Mouse (Mus musculus): Measurements from ENCODE around the gene Cyp24a1. TPM values are rescaled to one million over a fixed set of nuclear protein-coding genes. Genes with fewer than 3 reads are reported as not detected.

Cyp24a1 gene
- not detected in 2 replicates for polyA plus RNA-seq (2012; ENCODE audit: insufficient read depth, insufficient read length, missing spikeins)

- Histone ChIP-seq H3K4me3 (ENCODE audit: insufficient read depth, low read depth, low read length) (no peak within 1 kb of the TSS), H3K4me1 (ENCODE audit: control insufficient read depth, insufficient read depth, insufficient read length, low read length) (no peaks in the 10 kb centered on the region), H3K27ac (replicated peaks; ENCODE audit: low read depth, low read length) (no peak within 1 kb of the TSS)
Measured at GRCm38 (mm10) chr2:170497091-170497566, at the start of gene Cyp24a1. Cyp24a1 (minus strand) TSS chr2:170497145.

- H3K4me3 ChIP-seq (ENCODE audit: insufficient read depth, low read depth, low read length), result no peak overlapping the region
- no peak overlapping the region for H3K27ac ChIP-seq (replicated peaks; ENCODE audit: low read depth, low read length)
- H3K4me1 ChIP-seq (ENCODE audit: control insufficient read depth, insufficient read depth, insufficient read length, low read length), result no peaks in the 10 kb centered on the region
Measured at GRCm38 (mm10) chr2:170545745-170546144, 48.8 kb upstream of the Cyp24a1 start.

- Histone ChIP-seq H3K27ac (replicated peaks; ENCODE audit: low read depth, low read length) (no peak overlapping the region), H3K4me1 (ENCODE audit: control insufficient read depth, insufficient read depth, insufficient read length, low read length) (no peaks in the 10 kb centered on the region), H3K4me3 (ENCODE audit: insufficient read depth, low read depth, low read length) (no peak overlapping the region)
Measured at GRCm38 (mm10) chr2:170544950-170545349, 48.0 kb upstream of the Cyp24a1 start.

- no peaks in the 10 kb centered on the region for H3K4me1 ChIP-seq (ENCODE audit: control insufficient read depth, insufficient read depth, insufficient read length, low read length)
- no peak overlapping the region for H3K4me3 ChIP-seq (ENCODE audit: insufficient read depth, low read depth, low read length)
- H3K27ac ChIP-seq (replicated peaks; ENCODE audit: low read depth, low read length), result no peak overlapping the region
Measured at GRCm38 (mm10) chr2:170544159-170544558, 47.2 kb upstream of the Cyp24a1 start.

GRCm38 (mm10) chr2:170543625-170544024, 46.7 kb upstream of the Cyp24a1 start:
- Histone ChIP-seq H3K27ac (replicated peaks; ENCODE audit: low read depth, low read length) (no peak overlapping the region), H3K4me3 (ENCODE audit: insufficient read depth, low read depth, low read length) (no peak overlapping the region), H3K4me1 (ENCODE audit: control insufficient read depth, insufficient read depth, insufficient read length, low read length) (no peaks in the 10 kb centered on the region)

- Histone ChIP-seq H3K27ac (replicated peaks; ENCODE audit: low read depth, low read length) (no peak overlapping the region), H3K4me3 (ENCODE audit: insufficient read depth, low read depth, low read length) (no peak overlapping the region), H3K4me1 (ENCODE audit: control insufficient read depth, insufficient read depth, insufficient read length, low read length) (no peaks in the 10 kb centered on the region)
Measured at GRCm38 (mm10) chr2:170539211-170539610, 42.3 kb upstream of the Cyp24a1 start.

GRCm38 (mm10) chr2:170535841-170536240, 38.9 kb upstream of the Cyp24a1 start:
- Histone ChIP-seq H3K27ac (replicated peaks; ENCODE audit: low read depth, low read length) (no peak overlapping the region), H3K4me1 (ENCODE audit: control insufficient read depth, insufficient read depth, insufficient read length, low read length) (no peaks in the 10 kb centered on the region), H3K4me3 (ENCODE audit: insufficient read depth, low read depth, low read length) (no peak overlapping the region)

- no peak overlapping the region for H3K4me3 ChIP-seq (ENCODE audit: insufficient read depth, low read depth, low read length)
- no peaks in the 10 kb centered on the region for H3K4me1 ChIP-seq (ENCODE audit: control insufficient read depth, insufficient read depth, insufficient read length, low read length)
- no peak overlapping the region for H3K27ac ChIP-seq (replicated peaks; ENCODE audit: low read depth, low read length)
Measured at GRCm38 (mm10) chr2:170534803-170535174, 37.8 kb upstream of the Cyp24a1 start.

- Histone ChIP-seq H3K4me3 (ENCODE audit: insufficient read depth, low read depth, low read length) (no peak overlapping the region), H3K4me1 (ENCODE audit: control insufficient read depth, insufficient read depth, insufficient read length, low read length) (no peaks in the 10 kb centered on the region), H3K27ac (replicated peaks; ENCODE audit: low read depth, low read length) (no peak overlapping the region)
Measured at GRCm38 (mm10) chr2:170534116-170534802, 37.3 kb upstream of the Cyp24a1 start.

GRCm38 (mm10) chr2:170530256-170530655, 33.3 kb upstream of the Cyp24a1 start:
- no peak overlapping the region for H3K4me3 ChIP-seq (ENCODE audit: insufficient read depth, low read depth, low read length)
- H3K4me1 ChIP-seq (ENCODE audit: control insufficient read depth, insufficient read depth, insufficient read length, low read length), result no peaks in the 10 kb centered on the region
- H3K27ac ChIP-seq (replicated peaks; ENCODE audit: low read depth, low read length), result no peak overlapping the region

- H3K27ac ChIP-seq (replicated peaks; ENCODE audit: low read depth, low read length), result no peak overlapping the region
- H3K4me1 ChIP-seq (ENCODE audit: control insufficient read depth, insufficient read depth, insufficient read length, low read length), result no peaks in the 10 kb centered on the region
- no peak overlapping the region for H3K4me3 ChIP-seq (ENCODE audit: insufficient read depth, low read depth, low read length)
Measured at GRCm38 (mm10) chr2:170529766-170530165, 32.8 kb upstream of the Cyp24a1 start.

GRCm38 (mm10) chr2:170528061-170528460, 31.1 kb upstream of the Cyp24a1 start:
- no peaks in the 10 kb centered on the region for H3K4me1 ChIP-seq (ENCODE audit: control insufficient read depth, insufficient read depth, insufficient read length, low read length)
- no peak overlapping the region for H3K27ac ChIP-seq (replicated peaks; ENCODE audit: low read depth, low read length)
- no peak overlapping the region for H3K4me3 ChIP-seq (ENCODE audit: insufficient read depth, low read depth, low read length)

GRCm38 (mm10) chr2:170526513-170526912, 29.6 kb upstream of the Cyp24a1 start:
- Histone ChIP-seq H3K4me1 (ENCODE audit: control insufficient read depth, insufficient read depth, insufficient read length, low read length) (no peaks in the 10 kb centered on the region), H3K4me3 (ENCODE audit: insufficient read depth, low read depth, low read length) (no peak overlapping the region), H3K27ac (replicated peaks; ENCODE audit: low read depth, low read length) (no peak overlapping the region)

- Histone ChIP-seq H3K4me3 (ENCODE audit: insufficient read depth, low read depth, low read length) (no peak overlapping the region), H3K4me1 (ENCODE audit: control insufficient read depth, insufficient read depth, insufficient read length, low read length) (no peaks in the 10 kb centered on the region), H3K27ac (replicated peaks; ENCODE audit: low read depth, low read length) (no peak overlapping the region)
Measured at GRCm38 (mm10) chr2:170520321-170520971, 23.5 kb upstream of the Cyp24a1 start.

- no peak overlapping the region for H3K27ac ChIP-seq (replicated peaks; ENCODE audit: low read depth, low read length)
- H3K4me3 ChIP-seq (ENCODE audit: insufficient read depth, low read depth, low read length), result no peak overlapping the region
- H3K4me1 ChIP-seq (ENCODE audit: control insufficient read depth, insufficient read depth, insufficient read length, low read length), result no peaks in the 10 kb centered on the region; the same call in 1 of the 2 replicates
Measured at GRCm38 (mm10) chr2:170513756-170514155, 16.8 kb upstream of the Cyp24a1 start.

Measured in brown adipose tissue, adult 24 weeks (tissue).